ENCODE assay signal across 15 mouse cellular contexts in the genomic region with DNA sequence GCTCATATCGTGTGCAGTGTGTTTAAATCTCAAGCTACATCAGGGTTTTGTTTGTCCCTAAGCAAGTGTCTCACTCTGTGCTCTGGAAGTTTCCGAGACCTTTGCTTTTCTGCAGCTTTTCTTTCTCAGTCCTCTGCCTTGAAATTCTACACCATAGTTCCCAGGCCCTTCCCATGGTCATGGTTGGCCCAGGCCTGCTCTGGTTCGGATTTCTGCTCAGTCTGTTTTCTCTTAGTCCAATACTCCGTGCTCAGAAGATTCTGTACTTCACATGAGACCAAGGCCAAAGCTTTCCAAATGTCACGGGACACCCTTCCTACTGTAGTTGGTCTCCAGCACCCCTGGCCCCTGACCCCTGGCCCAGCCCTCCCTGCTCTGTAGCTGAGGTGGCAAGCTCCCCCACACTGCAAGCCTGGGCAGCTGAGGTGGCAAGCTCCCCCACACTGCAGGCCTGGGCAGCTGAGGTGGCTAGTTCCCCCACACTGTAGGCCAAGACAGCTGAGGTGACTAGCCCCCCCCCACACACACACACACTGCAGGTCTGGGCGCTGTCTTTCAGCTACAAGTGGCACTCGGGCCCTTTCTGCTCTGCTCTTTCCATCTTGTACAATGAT. TPM values are rescaled to one million over a fixed set of nuclear protein-coding genes. Genes with fewer than 3 reads are reported as not detected.
DNase-seq lines count a peak whose midpoint lies in the region; ATAC-seq and TF ChIP-seq lines count a peak whose summit lies in the region.
"Had no signal": no experiment of that assay in that cellular context is flagged by ENCODE, and none has a peak within 500 bp of the region (broad histone marks: within the 10 kb centered on the region; RNA-seq: fewer than 3 reads in every experiment).

No protein-coding gene starts in this region.

- H3K4me3 ChIP-seq in forebrain, embryonic 10.5 days: no peak overlapping the region
- H3K4me3 ChIP-seq in forebrain, embryonic 11.5 days (ENCODE audit: low read depth, low read length): no peak overlapping the region
- no peak overlapping the region for H3K4me3 ChIP-seq in stomach, embryonic 14.5 days (ENCODE audit: low read depth, low read length)
- no peak overlapping the region for H3K4me3 ChIP-seq in stomach, postnatal 0 days (ENCODE audit: low read depth, low read length)
- H3K4me3 ChIP-seq in intestine, embryonic 16.5 days (ENCODE audit: low read length): no peak overlapping the region
- H3K4me3 ChIP-seq: heart, embryonic 13.5 days; hindbrain, embryonic 12.5 days had no signal

- peak overlapping the region; percentile 51; the same call in 1 of the 2 replicates for H3K27ac ChIP-seq in forebrain, embryonic 10.5 days
- no peak overlapping the region for H3K27ac ChIP-seq in forebrain, embryonic 11.5 days (ENCODE audit: low read depth, low read length)
- no peak overlapping the region for H3K27ac ChIP-seq in stomach, embryonic 14.5 days (ENCODE audit: low read length)
- no peak overlapping the region for H3K27ac ChIP-seq in stomach, postnatal 0 days (replicated peaks)
- H3K27ac ChIP-seq in intestine, embryonic 16.5 days (ENCODE audit: low read length): no peak overlapping the region
- H3K27ac ChIP-seq: heart, embryonic 13.5 days; hindbrain, embryonic 12.5 days had no signal

- H3K4me1 ChIP-seq in forebrain, embryonic 10.5 days: peaks cover 6% of the 10 kb centered on the region
- H3K4me1 ChIP-seq in forebrain, embryonic 11.5 days (replicated peaks; ENCODE audit: control insufficient read depth, insufficient read depth, low read length): no peaks in the 10 kb centered on the region
- no peaks in the 10 kb centered on the region for H3K4me1 ChIP-seq in stomach, embryonic 14.5 days (ENCODE audit: control insufficient read depth, insufficient read depth, low read length)
- no peaks in the 10 kb centered on the region for H3K4me1 ChIP-seq in stomach, postnatal 0 days (replicated peaks; ENCODE audit: control insufficient read depth, insufficient read depth)
- no peaks in the 10 kb centered on the region for H3K4me1 ChIP-seq in intestine, embryonic 16.5 days (ENCODE audit: control insufficient read depth, insufficient read depth, low read length)
- H3K4me1 ChIP-seq: heart, embryonic 13.5 days had no signal

- no peaks in the 10 kb centered on the region for H3K9me3 ChIP-seq in forebrain, embryonic 10.5 days
- H3K9me3 ChIP-seq in forebrain, embryonic 11.5 days (ENCODE audit: control insufficient read depth, low read length): no peaks in the 10 kb centered on the region
- H3K9me3 ChIP-seq in stomach, embryonic 14.5 days (ENCODE audit: control insufficient read depth, low read depth, low read length): no peaks in the 10 kb centered on the region
- no peaks in the 10 kb centered on the region for H3K9me3 ChIP-seq in stomach, postnatal 0 days (ENCODE audit: control insufficient read depth, low read length)
- no peaks in the 10 kb centered on the region for H3K9me3 ChIP-seq in intestine, embryonic 16.5 days (ENCODE audit: control insufficient read depth, low read length)
- H3K9me3 ChIP-seq: heart, embryonic 13.5 days; hindbrain, embryonic 12.5 days had no signal

- H3K36me3 ChIP-seq in forebrain, embryonic 10.5 days (replicated peaks): no peaks in the 10 kb centered on the region
- no peaks in the 10 kb centered on the region for H3K36me3 ChIP-seq in forebrain, embryonic 11.5 days (ENCODE audit: control insufficient read depth, insufficient read depth, low read length)
- no peaks in the 10 kb centered on the region for H3K36me3 ChIP-seq in stomach, embryonic 14.5 days (ENCODE audit: control insufficient read depth, insufficient read depth, low read length)
- H3K36me3 ChIP-seq in stomach, postnatal 0 days (ENCODE audit: control insufficient read depth, insufficient read depth, low read length): no peaks in the 10 kb centered on the region
- no peaks in the 10 kb centered on the region for H3K36me3 ChIP-seq in intestine, embryonic 16.5 days (ENCODE audit: control insufficient read depth, insufficient read depth, low read length)
- H3K36me3 ChIP-seq: heart, embryonic 13.5 days; hindbrain, embryonic 12.5 days had no signal

- no peak overlapping the region for H3K9ac ChIP-seq in forebrain, embryonic 11.5 days (ENCODE audit: low read length)
- H3K9ac ChIP-seq in stomach, embryonic 14.5 days (replicated peaks; ENCODE audit: low read depth, low read length): no peak overlapping the region
- no peak overlapping the region for H3K9ac ChIP-seq in stomach, postnatal 0 days (ENCODE audit: low read length)
- H3K9ac ChIP-seq in intestine, embryonic 16.5 days (ENCODE audit: low read depth, low read length): no peak overlapping the region
- H3K9ac ChIP-seq: heart, embryonic 13.5 days; hindbrain, embryonic 12.5 days; liver, postnatal 0 days had no signal

- no peak overlapping the region for H3K4me2 ChIP-seq in forebrain, embryonic 11.5 days (ENCODE audit: low read depth, low read length, severe bottlenecking)
- no peak overlapping the region for H3K4me2 ChIP-seq in stomach, embryonic 14.5 days (replicated peaks; ENCODE audit: low read depth, low read length)
- H3K4me2 ChIP-seq in stomach, postnatal 0 days (replicated peaks; ENCODE audit: low read depth): no peak overlapping the region
- H3K4me2 ChIP-seq in intestine, embryonic 16.5 days (ENCODE audit: low read depth, low read length): no peak overlapping the region
- H3K4me2 ChIP-seq: heart, embryonic 13.5 days; hindbrain, embryonic 12.5 days had no signal

- TF ChIP-seq CTCF in stomach, postnatal 0 days (IDR thresholded peaks at IDR 0.05; ENCODE audit: low read depth): no peak

- WGBS in forebrain, embryonic 10.5 days: 69% methylated on average over 7 of the region's 7 CpGs
- 67% methylated on average over 7 of the region's 7 CpGs for WGBS in forebrain, embryonic 11.5 days
- 61% methylated on average over 7 of the region's 7 CpGs for WGBS in stomach, embryonic 14.5 days
- WGBS in stomach, postnatal 0 days: 60% methylated on average over 7 of the region's 7 CpGs
- 67% methylated on average over 7 of the region's 7 CpGs for WGBS in intestine, embryonic 16.5 days

- no peak for TF ChIP-seq EP300 in stomach, postnatal 0 days (optimal IDR thresholded peaks at IDR 0.05)

- no peak for ATAC-seq in forebrain, embryonic 11.5 days (replicated peaks; ENCODE audit: low FRiP score)
- ATAC-seq in stomach, embryonic 14.5 days (ENCODE audit: insufficient number of reproducible peaks, insufficient read depth, low FRiP score, low read depth): 0 out of 2 replicates have a peak, but pooled peaks have one; percentile 23
- no peak for ATAC-seq in stomach, postnatal 0 days (ENCODE audit: low FRiP score, low TSS enrichment)
- no peak for ATAC-seq in intestine, embryonic 16.5 days
- ATAC-seq: liver, postnatal 0 days had no signal

- intact Hi-C loops in gastrocnemius, postnatal 14 days (cut with DNase I; ENCODE audit: low total_unique reads): no loop called here

- DNase-seq in forebrain, embryonic 10.5 days (ENCODE audit: extremely low spot score, low spot score): no peak
- DNase-seq in forebrain, embryonic 11.5 days (ENCODE audit: low spot score): no peak
- no peak for DNase-seq in stomach, postnatal 0 days (ENCODE audit: low spot score)
- peak; percentile 36 for DNase-seq in gastrocnemius, postnatal 14 days
- DNase-seq in neural tube, embryonic 10.5 days (ENCODE audit: extremely low spot score, low spot score): no peak
- DNase-seq in c-Kit-positive CD71-positive TER-119-positive erythroid progenitor cells, embryonic 14.5 days (ENCODE audit: low spot score): no peak
- DNase-seq: cerebellum, adult 2 months; liver, postnatal 0 days had no signal

- no peaks in the 10 kb centered on the region for H3K27me3 ChIP-seq in forebrain, embryonic 10.5 days (ENCODE audit: poor library complexity, severe bottlenecking)
- no peaks in the 10 kb centered on the region for H3K27me3 ChIP-seq in forebrain, embryonic 11.5 days (ENCODE audit: control insufficient read depth, insufficient read depth, low read length)
- no peaks in the 10 kb centered on the region for H3K27me3 ChIP-seq in stomach, embryonic 14.5 days (ENCODE audit: control insufficient read depth, insufficient read depth, low read length)
- no peaks in the 10 kb centered on the region for H3K27me3 ChIP-seq in stomach, postnatal 0 days (ENCODE audit: control insufficient read depth, insufficient read depth, low read length)
- no peaks in the 10 kb centered on the region for H3K27me3 ChIP-seq in intestine, embryonic 16.5 days (replicated peaks; ENCODE audit: control insufficient read depth, insufficient read depth, low read length)
- H3K27me3 ChIP-seq: heart, embryonic 13.5 days; hindbrain, embryonic 12.5 days had no signal

RNA-seq across cellular contexts. Expression of a gene that starts 15.0 kb away (rescaled TPM):
- not detected in 2 replicates for polyA plus RNA-seq in forebrain, embryonic 10.5 days (2016; fragmentation: Nextera tagmentation; extraction: Ambion mirVana)
- not detected in 2 replicates for polyA plus RNA-seq in forebrain, embryonic 11.5 days (2014; fragmentation: Nextera tagmentation; extraction: Ambion mirVana)
- polyA plus RNA-seq in stomach, embryonic 14.5 days (2014; fragmentation: Nextera tagmentation; extraction: Ambion mirVana): not detected in 2 replicates
- polyA plus RNA-seq in stomach, postnatal 0 days (2015; fragmentation: Nextera tagmentation; extraction: Ambion mirVana): not detected in 2 replicates
- total RNA-seq in gastrocnemius, postnatal 14 days (2021): not detected
- not detected in 2 replicates for polyA plus RNA-seq in intestine, embryonic 16.5 days (2015; fragmentation: Nextera tagmentation; extraction: Ambion mirVana)
- total RNA-seq: left cerebral cortex, postnatal 14 days; megakaryocyte, adult 5-6 weeks had no signal
- polyA plus RNA-seq: cerebellum, adult 2 months; heart, embryonic 13.5 days; hindbrain, embryonic 12.5 days; liver, postnatal 0 days; small intestine, adult 2 months had no signal

RNA-seq across cellular contexts. Expression of a gene that starts 26.4 kb away (rescaled TPM):
- polyA plus RNA-seq in forebrain, embryonic 10.5 days (2016; fragmentation: Nextera tagmentation; extraction: Ambion mirVana): 3.7 and 4.0 TPM in 2 replicates
- 6.0 and 6.3 TPM in 2 replicates for polyA plus RNA-seq in forebrain, embryonic 11.5 days (2014; fragmentation: Nextera tagmentation; extraction: Ambion mirVana)
- 0.33 and 0.84 TPM in 2 replicates for polyA plus RNA-seq in stomach, embryonic 14.5 days (2014; fragmentation: Nextera tagmentation; extraction: Ambion mirVana)
- polyA plus RNA-seq in stomach, postnatal 0 days (2015; fragmentation: Nextera tagmentation; extraction: Ambion mirVana): 0.19 and 0.27 TPM in 2 replicates
- not detected for total RNA-seq in gastrocnemius, postnatal 14 days (2021)
- 0.23 and 0.33 TPM in 2 replicates for polyA plus RNA-seq in intestine, embryonic 16.5 days (2015; fragmentation: Nextera tagmentation; extraction: Ambion mirVana)
- total RNA-seq: megakaryocyte, adult 5-6 weeks had no signal
- polyA plus RNA-seq: small intestine, adult 2 months had no signal

RNA-seq across cellular contexts. Expression of a gene that starts 31.0 kb away (rescaled TPM):
- 21.8 and 25.1 TPM in 2 replicates for polyA plus RNA-seq in forebrain, embryonic 10.5 days (2016; fragmentation: Nextera tagmentation; extraction: Ambion mirVana)
- 29.8 and 33.8 TPM in 2 replicates for polyA plus RNA-seq in forebrain, embryonic 11.5 days (2014; fragmentation: Nextera tagmentation; extraction: Ambion mirVana)
- 17.2 and 18.6 TPM in 2 replicates for polyA plus RNA-seq in stomach, embryonic 14.5 days (2014; fragmentation: Nextera tagmentation; extraction: Ambion mirVana)
- 6.5 and 7.3 TPM in 2 replicates for polyA plus RNA-seq in stomach, postnatal 0 days (2015; fragmentation: Nextera tagmentation; extraction: Ambion mirVana)
- 1 to 10 TPM; 7.1 to 8.0 TPM for total RNA-seq in gastrocnemius, postnatal 14 days (2021)
- polyA plus RNA-seq in intestine, embryonic 16.5 days (2015; fragmentation: Nextera tagmentation; extraction: Ambion mirVana): 10.0 and 11.6 TPM in 2 replicates
